Mouse (Mus musculus) testis, adult 2 months (tissue): Measurements from ENCODE around the gene Phlda2. TPM values are rescaled to one million over a fixed set of nuclear protein-coding genes. Genes with fewer than 3 reads are reported as not detected.

ENCODE experiments used
- H3K27ac ChIP-seq: fragments of 200-500 bp; 2 replicates; pipeline ENCODE4 v1.5.1; 2012; ENCODE audit warnings: low read depth, low read length; ENCODE audit not compliant: control insufficient read depth, insufficient read depth
- H3K27me3 ChIP-seq: fragments of 200-500 bp; 2 replicates; pipeline ENCODE4 v1.6.1; 2012; ENCODE audit warnings: mild to moderate bottlenecking, low read length, moderate library complexity; ENCODE audit not compliant: control insufficient read depth, insufficient read depth
- H3K36me3 ChIP-seq: fragments of 200-500 bp; 2 replicates; pipeline ENCODE4 v1.6.1; 2012; ENCODE audit warnings: mild to moderate bottlenecking, low read length; ENCODE audit not compliant: control insufficient read depth, insufficient read depth
- H3K4me1 ChIP-seq: fragments of 200-500 bp; 2 replicates; pipeline ENCODE4 v1.6.1; 2012; ENCODE audit warnings: low read length; ENCODE audit not compliant: control insufficient read depth, insufficient read depth
- H3K4me3 ChIP-seq: fragments of 200-500 bp; 2 replicates; pipeline ENCODE4 v1.5.1; 2012; ENCODE audit warnings: low read depth, mild to moderate bottlenecking, low read length, moderate library complexity, mixed read lengths; ENCODE audit not compliant: control insufficient read depth
- CTCF ChIP-seq: fragments of 200-500 bp; IDR thresholded peaks from 2 replicates; pipeline ENCODE4 v1.5.1; 2012; ENCODE audit warnings: low read depth, mild to moderate bottlenecking, inconsistent platforms, low read length, moderate library complexity; ENCODE audit not compliant: control insufficient read depth, insufficient read depth, insufficient replicate concordance
- POLR2A ChIP-seq: fragments of 200-500 bp; IDR thresholded peaks from 2 replicates; pipeline ENCODE4 v1.6.1; 2012; ENCODE audit warnings: low read depth, mild to moderate bottlenecking, inconsistent platforms, low read length, moderate library complexity; ENCODE audit not compliant: control insufficient read depth
- polyA plus RNA-seq: library from polyadenylated mRNA; depleted of rRNA; stranded (reverse); fragments of >200 nt; gene quantifications from 2 replicates; pipeline ENCODE4 v1.2.3, GENCODE M21; 2012

Gene Phlda2
- polyA plus RNA-seq, 1 experiment = 0.40 TPM

- no peak overlapping the region for H3K4me3 ChIP-seq
- no peaks in the 10 kb centered on the region for H3K4me1 ChIP-seq
- H3K36me3 ChIP-seq = peaks cover 3% of the 10 kb centered on the region
- TF ChIP-seq CTCF = no peak
- TF ChIP-seq POLR2A = no peak
- H3K27ac ChIP-seq = no peak overlapping the region
- H3K27me3 ChIP-seq = no peaks in the 10 kb centered on the region
Observed at GRCm38 (mm10) chr7:143536251-143536650, 33.3 kb upstream of the Phlda2 start.

- Histone ChIP-seq H3K4me3 (no peak overlapping the region), H3K27ac (no peak overlapping the region)
- TF ChIP-seq CTCF (no peak), POLR2A (no peak)
Observed at GRCm38 (mm10) chr7:143533284-143533683, 30.3 kb upstream of the Phlda2 start.

GRCm38 (mm10) chr7:143532410-143532809 lies 29.5 kb upstream of the Phlda2 start:
- Histone ChIP-seq H3K27me3 (no peaks in the 10 kb centered on the region), H3K4me1 (no peaks in the 10 kb centered on the region), H3K36me3 (peaks cover 2% of the 10 kb centered on the region), H3K27ac (no peak overlapping the region), H3K4me3 (no peak overlapping the region)
- TF ChIP-seq POLR2A = no peak
- no peak for TF ChIP-seq CTCF

More at GRCm38 (mm10) chr7:143533284-143533683, 30.3 kb upstream of the Phlda2 start:
- Histone ChIP-seq H3K4me1 (no peaks in the 10 kb centered on the region), H3K27me3 (no peaks in the 10 kb centered on the region), H3K36me3 (peaks cover 3% of the 10 kb centered on the region)

GRCm38 (mm10) chr7:143519333-143519732 lies 16.4 kb upstream of the Phlda2 start:
- peaks cover 5% of the 10 kb centered on the region for H3K36me3 ChIP-seq
- TF ChIP-seq CTCF (no peak), POLR2A (no peak)

GRCm38 (mm10) chr7:143514416-143514768 lies 11.4 kb upstream of the Phlda2 start:
- Histone ChIP-seq H3K27me3 (no peaks in the 10 kb centered on the region), H3K4me3 (no peak overlapping the region), H3K27ac (no peak overlapping the region), H3K4me1 (no peaks in the 10 kb centered on the region), H3K36me3 (peaks cover 1% of the 10 kb centered on the region)
- TF ChIP-seq CTCF (no peak), POLR2A (no peak)

More at GRCm38 (mm10) chr7:143519333-143519732, 16.4 kb upstream of the Phlda2 start:
- Histone ChIP-seq H3K4me1 (no peaks in the 10 kb centered on the region), H3K4me3 (no peak overlapping the region), H3K27me3 (no peaks in the 10 kb centered on the region), H3K27ac (no peak overlapping the region)

- Histone ChIP-seq H3K4me3 (no peak overlapping the region), H3K4me1 (no peaks in the 10 kb centered on the region), H3K27me3 (no peaks in the 10 kb centered on the region), H3K36me3 (peaks cover 1% of the 10 kb centered on the region), H3K27ac (no peak overlapping the region)
- TF ChIP-seq CTCF (no peak), POLR2A (no peak)
Observed at GRCm38 (mm10) chr7:143513763-143514415, 10.9 kb upstream of the Phlda2 start.

GRCm38 (mm10) chr7:143511335-143511712 lies 8.4 kb upstream of the Phlda2 start:
- Histone ChIP-seq H3K4me1 (no peaks in the 10 kb centered on the region; the same call in 1 of the 2 replicates), H3K36me3 (peaks cover under 1% of the 10 kb centered on the region; the same call in 1 of the 2 replicates), H3K4me3 (no peak overlapping the region), H3K27me3 (no peaks in the 10 kb centered on the region), H3K27ac (no peak overlapping the region)
- TF ChIP-seq CTCF (no peak), POLR2A (no peak)
